Mouse (Mus musculus) brain, adult 2 months (tissue): ENCODE data around the gene Brf1.

Source experiments
- DNase-seq: peaks from one replicate; pipeline ENCODE4 v3.0.0; 2011; ENCODE audit warnings: low read depth, low spot score

Gene Brf1

GRCm38 (mm10) chr12:112940238-112940637 is 60.3 kb downstream of the Brf1 start:
- DNase-seq: no peak

DNA sequence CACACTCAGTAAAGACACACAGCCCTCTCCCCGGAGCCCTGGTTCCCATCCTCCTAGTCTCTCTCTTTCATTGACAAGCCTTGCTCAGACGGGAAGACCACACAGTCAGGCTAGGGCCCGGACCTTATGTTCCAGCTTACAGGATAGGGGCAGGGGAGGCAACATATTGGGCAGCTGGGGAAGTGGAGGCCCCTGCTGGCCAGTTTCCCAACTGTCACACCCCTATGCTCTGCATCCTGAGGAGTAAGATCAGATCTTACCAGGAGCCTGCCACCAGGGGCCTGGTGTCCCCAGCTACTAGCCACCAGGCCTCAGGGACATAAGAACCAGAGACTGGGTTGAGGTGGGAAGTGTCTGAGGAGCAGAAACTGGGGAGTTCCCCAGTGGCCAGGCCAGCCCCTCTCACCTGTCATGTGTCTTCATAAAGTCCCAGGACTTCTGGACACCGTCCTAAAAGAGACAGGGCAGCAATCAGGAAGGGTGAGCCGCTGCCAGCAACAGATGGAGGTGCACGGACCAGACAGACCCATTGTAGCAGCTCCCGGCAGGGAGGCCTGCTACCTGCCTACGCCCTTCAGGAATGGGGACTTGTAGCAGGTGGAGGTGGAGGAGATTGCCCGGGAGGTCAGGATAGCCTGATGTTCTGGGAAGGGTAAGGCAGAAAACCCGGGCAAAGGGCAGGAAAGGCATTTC is 61.5 kb downstream of the Brf1 start:
- peak; percentile 87 for DNase-seq

GRCm38 (mm10) chr12:112938366-112938765 is 62.1 kb downstream of the Brf1 start:
- no peak for DNase-seq

GRCm38 (mm10) chr12:112937906-112938305 is 62.6 kb downstream of the Brf1 start:
- DNase-seq: peak; percentile 71

DNA sequence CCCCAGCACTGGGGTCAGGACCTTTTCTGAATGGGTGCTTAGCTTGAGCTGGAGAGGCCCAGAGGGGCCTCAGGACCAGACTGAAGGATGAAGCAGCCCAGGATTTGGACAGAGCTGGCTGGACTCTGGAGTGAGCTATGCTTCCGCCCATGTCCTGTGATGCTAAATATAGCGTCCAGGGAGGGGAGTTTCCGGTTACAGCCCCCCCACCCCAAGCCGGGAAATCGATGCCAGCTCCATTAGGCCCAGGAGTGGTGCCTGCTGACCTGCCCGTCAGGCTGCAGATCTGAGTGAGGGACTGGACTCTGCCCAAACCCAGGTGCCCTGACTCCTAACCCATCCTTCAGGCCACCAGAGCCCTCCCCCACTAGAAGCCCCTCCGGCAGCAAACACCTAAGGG is 67.9 kb downstream of the Brf1 start:
- no peak for DNase-seq

DNA sequence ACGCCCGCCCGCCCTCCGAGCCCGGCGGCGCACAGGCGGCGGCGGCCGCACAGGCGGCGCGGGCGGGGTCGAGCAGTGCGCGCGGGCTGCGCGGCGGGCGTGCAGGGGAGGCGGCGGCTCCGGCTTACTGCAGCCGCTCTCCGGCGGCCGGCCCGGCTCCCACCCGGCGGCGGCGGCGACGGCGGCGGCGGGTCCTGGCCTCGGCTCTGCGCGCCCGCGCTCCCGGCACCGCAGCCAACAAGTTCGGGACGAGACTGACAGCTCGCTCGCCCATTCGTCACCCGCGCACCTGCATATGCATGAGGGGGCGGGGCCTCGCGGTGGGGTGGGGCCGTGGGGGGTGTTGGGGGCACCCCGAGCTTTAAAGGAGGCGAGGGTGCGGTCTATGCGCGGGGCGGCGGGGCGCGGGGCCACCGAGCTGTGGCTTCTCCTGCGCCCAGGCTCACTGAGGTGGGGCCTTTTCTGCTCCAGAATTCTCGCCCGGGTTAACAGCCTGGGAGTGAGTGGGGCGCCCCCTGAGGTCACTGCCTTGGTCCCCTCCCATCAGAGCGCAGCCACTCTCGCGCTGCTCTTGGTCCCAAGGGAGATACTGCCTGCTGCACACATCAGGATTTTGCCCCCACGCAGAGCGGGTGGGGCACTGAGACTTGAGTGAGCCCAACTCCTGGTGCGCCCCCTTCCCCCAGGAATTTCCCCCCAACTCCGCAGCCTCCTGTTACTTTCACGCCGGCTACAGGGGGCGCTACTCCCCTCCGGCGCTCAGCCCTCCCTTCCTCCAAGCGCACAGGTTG is 70.7 kb downstream of the Brf1 start, which contains the start of gene Jag2:
TSS of gene Jag2 (minus strand) at position 215 of the 791 bp plus-strand sequence.
- peak; percentile 89 for DNase-seq

GRCm38 (mm10) chr12:112928401-112929241 is 71.9 kb downstream of the Brf1 start:
- peak; percentile 84 for DNase-seq

DNA sequence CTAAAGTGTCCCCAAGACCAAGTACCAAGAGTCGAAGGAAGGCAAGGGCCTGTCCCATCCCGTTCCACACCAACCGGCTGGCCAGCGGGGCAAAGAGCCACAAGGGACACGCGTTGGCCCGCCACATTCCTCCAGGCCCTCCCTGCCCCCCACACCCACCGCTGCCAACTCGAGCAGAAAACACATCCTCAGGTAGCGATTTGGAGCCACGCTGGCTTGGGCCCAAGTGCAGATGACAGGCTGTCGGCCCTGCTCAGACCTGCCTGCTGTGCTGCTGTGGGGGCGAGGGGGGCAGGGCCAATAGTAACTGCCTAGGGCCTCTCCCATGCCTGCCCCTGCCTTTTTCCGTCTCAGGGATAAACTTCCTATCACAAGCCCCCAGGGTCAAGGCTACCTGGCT is 73.2 kb downstream of the Brf1 start:
- DNase-seq: no peak

- no peak for DNase-seq
Measured at GRCm38 (mm10) chr12:112925950-112926349, 74.6 kb downstream of the Brf1 start.

- DNase-seq: no peak
Measured at GRCm38 (mm10) chr12:112922541-112922940, 78.0 kb downstream of the Brf1 start.

- no peak for DNase-seq
Measured at GRCm38 (mm10) chr12:112921518-112921917, 79.0 kb downstream of the Brf1 start.

- DNase-seq: no peak
Measured at GRCm38 (mm10) chr12:112917906-112918305, 82.6 kb downstream of the Brf1 start.

GRCm38 (mm10) chr12:112917486-112917885 is 83.0 kb downstream of the Brf1 start:
- DNase-seq: no peak

GRCm38 (mm10) chr12:112916698-112917400 is 83.7 kb downstream of the Brf1 start:
- no peak for DNase-seq

- no peak for DNase-seq
Measured at GRCm38 (mm10) chr12:112915587-112915986, 84.9 kb downstream of the Brf1 start.

DNA sequence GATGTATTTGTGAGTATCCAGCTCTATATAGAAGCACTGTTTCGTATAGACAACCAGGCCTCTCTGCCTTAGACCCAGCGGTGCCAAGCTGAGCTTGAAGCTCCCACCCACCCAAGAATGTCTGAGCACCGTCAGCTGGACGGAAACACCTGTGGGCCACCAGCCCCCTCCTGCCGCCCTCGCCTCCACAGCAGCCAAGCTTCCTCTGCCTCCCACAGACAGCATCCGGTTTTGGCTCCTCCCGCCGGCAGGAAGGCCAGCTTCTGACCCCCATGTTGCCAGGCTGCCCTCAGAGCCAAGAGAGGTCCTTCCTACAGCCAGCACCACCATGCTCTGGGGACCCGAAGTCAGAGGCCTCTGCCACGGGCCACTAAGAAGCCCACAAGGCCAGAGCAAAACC is 86.0 kb downstream of the Brf1 start:
- DNase-seq: no peak

DNA sequence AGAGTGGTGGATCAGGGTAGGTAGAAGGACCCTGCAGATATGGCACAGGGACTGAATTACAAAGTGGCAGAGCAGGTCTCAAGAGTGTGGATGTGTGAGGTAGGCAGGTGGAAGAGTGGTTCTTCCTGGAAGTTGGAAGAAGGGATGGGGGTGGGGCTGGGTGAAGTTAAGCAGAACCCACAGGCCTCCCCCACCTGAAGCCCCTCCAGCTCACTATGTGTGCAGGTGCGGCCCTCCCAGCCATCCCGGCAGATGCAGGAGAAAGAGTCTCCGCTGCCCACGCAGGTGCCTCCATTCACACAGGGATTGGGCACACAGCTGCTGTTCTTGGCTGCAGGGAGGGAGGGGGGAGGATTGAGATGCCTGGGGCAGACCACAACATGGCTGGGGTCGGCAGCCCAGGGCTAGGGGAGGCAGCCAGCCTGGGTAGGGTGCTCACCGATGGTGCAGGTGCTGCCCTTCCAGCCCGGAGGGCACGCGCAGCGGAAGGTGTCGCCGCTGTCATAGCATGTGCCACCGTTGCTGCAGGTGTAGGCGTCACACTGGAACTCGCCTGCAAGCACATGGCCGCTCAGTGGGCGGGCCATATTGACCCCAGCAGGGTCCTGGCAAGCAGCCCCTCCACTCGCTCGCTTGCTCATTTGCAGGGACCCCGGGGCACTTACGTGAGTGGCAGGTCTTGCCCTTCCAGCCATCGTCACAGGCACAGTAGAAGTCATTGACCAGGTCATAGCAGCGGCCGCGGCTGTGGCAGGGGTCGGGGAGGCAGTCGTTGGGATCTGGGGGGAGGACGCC is 87.4 kb downstream of the Brf1 start:
- DNase-seq: no peak

DNA sequence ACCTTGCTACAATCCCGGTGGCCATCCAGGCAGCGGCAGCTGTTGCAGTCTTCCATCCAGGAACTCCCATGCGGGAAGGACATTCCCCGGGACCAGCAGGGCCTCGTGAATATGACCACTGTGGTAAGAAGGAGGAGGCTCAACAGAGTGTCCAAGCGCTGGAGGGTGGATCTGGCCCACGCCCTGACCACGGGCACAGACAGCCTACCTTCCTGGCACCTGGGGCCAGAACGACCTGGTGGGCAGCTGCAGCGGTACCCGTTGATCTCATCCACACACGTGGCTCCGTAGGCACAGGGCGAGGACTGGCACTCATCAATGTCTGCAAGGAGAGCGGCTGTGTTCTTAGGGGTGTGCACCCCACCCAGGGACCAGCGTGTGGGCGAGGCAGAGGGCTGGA is 88.8 kb downstream of the Brf1 start:
- DNase-seq: no peak
